Mouse (Mus musculus): ENCODE measurements around the gene Pde11a. TPM values are rescaled to one million over a fixed set of nuclear protein-coding genes. Genes with fewer than 3 reads are reported as not detected.

Pde11a gene
- polyA plus RNA-seq, 1 experiment from 2014 or later, result 1.5 TPM

DNA sequence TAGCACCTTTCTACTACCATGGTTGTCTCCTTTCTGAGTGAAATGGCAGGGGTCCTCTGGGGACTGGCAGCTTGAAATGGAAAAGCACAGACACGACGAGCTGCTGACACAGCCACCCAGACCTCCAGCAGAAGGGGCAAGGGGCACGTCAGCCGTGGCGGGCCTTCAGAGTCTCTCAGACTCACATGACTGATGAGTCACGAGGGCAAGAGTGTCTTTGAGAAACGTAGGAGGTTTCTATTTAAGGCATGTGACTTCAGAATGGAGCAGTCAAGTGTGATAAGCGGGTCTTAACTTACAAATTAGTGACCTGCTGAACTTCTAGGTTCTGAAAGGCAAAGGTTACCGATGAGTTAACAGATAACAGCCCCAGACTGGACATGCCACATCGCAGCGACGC lies 340.8 kb downstream of the Pde11a start:
- Histone ChIP-seq H3K36me3 (ENCODE audit: insufficient read depth, low read length) (no peaks in the 10 kb centered on the region), H3K9ac (replicated peaks; ENCODE audit: low read length) (no peak overlapping the region), H3K4me2 (replicated peaks; ENCODE audit: low read depth, low read length) (no peak overlapping the region), H3K9me3 (ENCODE audit: low read length) (no peaks in the 10 kb centered on the region), H3K27ac (ENCODE audit: low read length) (0 out of 2 replicates have a peak overlapping the region, but pooled peaks have one; percentile 1), H3K4me1 (ENCODE audit: insufficient read depth, low read length) (peaks cover 23% of the 10 kb centered on the region), H3K27me3 (ENCODE audit: insufficient read depth, low read length) (no peaks in the 10 kb centered on the region), H3K4me3 (ENCODE audit: low read length) (no peak overlapping the region)
- ATAC-seq (ENCODE audit: low FRiP score, low TSS enrichment), result 0 out of 2 replicates have a peak, but pooled peaks have one; percentile 21
- WGBS, result 27% methylated on average over 12 of the region's 12 CpGs

DNA sequence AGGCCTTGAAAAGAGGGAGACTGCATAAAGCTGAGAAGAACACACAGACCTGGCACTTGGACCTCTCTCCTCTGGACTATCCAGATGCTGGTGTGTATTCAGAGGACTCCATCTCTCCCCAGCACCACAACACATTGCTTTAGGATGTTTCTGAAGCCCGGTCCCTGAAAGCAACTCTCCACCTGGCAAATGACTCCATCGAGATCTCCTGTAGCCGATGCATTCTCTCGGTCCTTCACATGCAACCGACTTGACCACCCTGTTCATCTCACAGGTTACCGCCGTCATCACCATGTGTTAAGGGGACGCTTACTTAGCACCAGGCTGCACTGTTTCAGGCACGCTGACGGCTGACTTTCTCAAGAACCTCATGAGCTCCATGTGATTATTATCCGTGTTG lies 343.7 kb downstream of the Pde11a start:
- H3K36me3 ChIP-seq (ENCODE audit: insufficient read depth, low read length), result no peaks in the 10 kb centered on the region
- H3K27me3 ChIP-seq (ENCODE audit: insufficient read depth, low read length), result no peaks in the 10 kb centered on the region
- no peak for ATAC-seq (ENCODE audit: low FRiP score, low TSS enrichment)
- no peak overlapping the region for H3K4me2 ChIP-seq (replicated peaks; ENCODE audit: low read depth, low read length)
- H3K4me3 ChIP-seq (ENCODE audit: low read length), result no peak overlapping the region
- H3K27ac ChIP-seq (ENCODE audit: low read length), result no peak overlapping the region
- peaks cover 30% of the 10 kb centered on the region for H3K4me1 ChIP-seq (ENCODE audit: insufficient read depth, low read length)
- 96% methylated on average over 11 of the region's 11 CpGs for WGBS
- no peak overlapping the region for H3K9ac ChIP-seq (replicated peaks; ENCODE audit: low read length)
- no peaks in the 10 kb centered on the region for H3K9me3 ChIP-seq (ENCODE audit: low read length)

DNA sequence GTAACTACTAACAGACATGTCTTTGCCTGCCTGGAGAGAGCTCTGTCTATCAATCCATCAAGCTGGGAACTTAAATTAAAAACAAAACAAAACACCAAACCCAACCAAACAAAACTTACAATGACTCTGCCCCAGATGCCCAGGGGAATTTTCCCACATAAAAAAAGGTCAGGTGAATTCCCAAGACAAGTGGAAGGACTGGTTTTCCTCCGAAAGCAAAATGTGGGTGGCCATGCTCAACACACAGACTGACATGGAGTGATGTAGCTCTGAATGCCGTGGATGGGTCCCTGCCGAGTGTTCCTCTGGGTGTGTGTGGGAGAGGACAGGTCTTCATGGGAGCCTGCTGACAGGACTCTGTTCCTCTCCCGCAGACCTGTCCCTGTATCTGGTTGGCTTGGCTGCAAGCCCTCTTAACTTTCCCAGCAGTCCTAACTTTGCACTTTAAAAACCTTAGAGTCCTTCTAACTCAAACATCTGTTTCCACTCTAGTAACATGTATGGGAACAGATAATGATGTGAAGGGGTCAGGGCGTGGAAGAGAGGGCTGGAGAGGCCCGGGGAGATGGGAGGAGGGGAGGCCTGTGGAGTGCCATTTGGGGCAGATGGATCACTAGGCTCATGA lies 346.9 kb downstream of the Pde11a start:
- 37% methylated on average over 6 of the region's 6 CpGs for WGBS
- Histone ChIP-seq H3K9me3 (ENCODE audit: low read length) (no peaks in the 10 kb centered on the region), H3K27me3 (ENCODE audit: insufficient read depth, low read length) (no peaks in the 10 kb centered on the region), H3K4me3 (ENCODE audit: low read length) (no peak overlapping the region), H3K36me3 (ENCODE audit: insufficient read depth, low read length) (no peaks in the 10 kb centered on the region), H3K4me2 (replicated peaks; ENCODE audit: low read depth, low read length) (no peak overlapping the region), H3K27ac (ENCODE audit: low read length) (no peak overlapping the region), H3K9ac (replicated peaks; ENCODE audit: low read length) (no peak overlapping the region), H3K4me1 (ENCODE audit: insufficient read depth, low read length) (peaks cover 30% of the 10 kb centered on the region)
- ATAC-seq (ENCODE audit: low FRiP score, low TSS enrichment), result no peak

DNA sequence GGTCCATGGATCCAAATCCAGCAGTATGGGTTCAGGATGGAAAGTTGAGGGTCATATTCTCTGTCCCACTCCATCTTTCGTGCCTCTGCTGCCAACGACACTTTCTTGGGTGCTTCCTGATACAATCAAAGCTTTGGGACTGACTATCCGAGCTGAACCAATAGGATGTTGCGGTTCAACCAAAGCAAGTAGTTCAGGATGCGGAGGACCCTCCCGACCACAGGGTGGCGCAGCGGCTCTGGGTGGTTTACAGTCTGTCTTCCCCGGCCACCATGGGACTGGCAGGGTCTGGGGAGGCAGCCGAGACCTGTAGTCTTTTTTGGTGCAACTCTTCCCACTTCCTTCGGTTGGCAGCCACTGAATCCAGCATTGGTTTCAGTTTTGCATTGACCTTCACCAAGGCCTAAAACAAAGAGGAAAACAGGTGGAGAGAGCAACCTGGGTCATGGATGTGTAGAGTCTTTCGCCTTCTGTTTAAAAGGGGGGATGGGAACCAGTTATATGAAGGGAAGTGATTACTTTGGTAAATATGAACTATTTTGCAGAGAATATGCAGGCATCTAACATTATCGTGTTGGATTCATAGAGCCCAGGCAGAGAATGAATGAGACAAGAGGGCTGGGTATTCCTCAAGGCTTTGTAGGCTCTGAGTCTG lies 347.6 kb downstream of the Pde11a start:
- H3K4me1 ChIP-seq (ENCODE audit: insufficient read depth, low read length), result peaks cover 30% of the 10 kb centered on the region
- ATAC-seq (ENCODE audit: low FRiP score, low TSS enrichment), result no peak
- no peaks in the 10 kb centered on the region for H3K27me3 ChIP-seq (ENCODE audit: insufficient read depth, low read length)
- no peak overlapping the region for H3K4me3 ChIP-seq (ENCODE audit: low read length)
- no peak overlapping the region for H3K27ac ChIP-seq (ENCODE audit: low read length)
- no peak overlapping the region for H3K9ac ChIP-seq (replicated peaks; ENCODE audit: low read length)
- no peak overlapping the region for H3K4me2 ChIP-seq (replicated peaks; ENCODE audit: low read depth, low read length)
- no peaks in the 10 kb centered on the region for H3K9me3 ChIP-seq (ENCODE audit: low read length)
- WGBS, result 61% methylated on average over 13 of the region's 13 CpGs
- H3K36me3 ChIP-seq (ENCODE audit: insufficient read depth, low read length), result no peaks in the 10 kb centered on the region

DNA sequence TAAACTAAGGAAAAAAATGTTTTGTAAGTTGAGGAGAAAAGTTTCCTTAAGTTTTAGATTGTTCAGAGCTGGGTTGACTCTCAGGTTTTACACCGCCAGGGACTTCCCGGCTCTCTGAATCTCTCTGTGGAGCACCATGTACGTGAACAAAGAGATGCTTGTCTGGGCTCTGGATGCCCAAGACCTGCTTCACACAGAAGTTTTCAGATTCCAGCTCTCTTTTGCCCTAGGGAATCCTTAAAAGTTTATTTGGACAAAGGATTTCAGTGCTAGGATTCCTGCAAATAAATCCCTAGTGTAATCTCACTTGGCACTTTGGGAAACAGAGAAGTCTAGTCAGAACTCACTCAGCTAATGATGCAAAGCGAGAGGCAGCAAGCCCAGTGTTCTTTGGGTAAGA lies 348.9 kb downstream of the Pde11a start:
- Histone ChIP-seq H3K27me3 (ENCODE audit: insufficient read depth, low read length) (no peaks in the 10 kb centered on the region), H3K36me3 (ENCODE audit: insufficient read depth, low read length) (no peaks in the 10 kb centered on the region), H3K9ac (replicated peaks; ENCODE audit: low read length) (no peak overlapping the region), H3K4me3 (ENCODE audit: low read length) (no peak overlapping the region), H3K27ac (ENCODE audit: low read length) (no peak overlapping the region), H3K9me3 (ENCODE audit: low read length) (no peaks in the 10 kb centered on the region), H3K4me2 (replicated peaks; ENCODE audit: low read depth, low read length) (no peak overlapping the region), H3K4me1 (ENCODE audit: insufficient read depth, low read length) (peaks cover 33% of the 10 kb centered on the region)
- WGBS, result 58% methylated on average over 4 of the region's 4 CpGs
- ATAC-seq (ENCODE audit: low FRiP score, low TSS enrichment), result no peak

DNA sequence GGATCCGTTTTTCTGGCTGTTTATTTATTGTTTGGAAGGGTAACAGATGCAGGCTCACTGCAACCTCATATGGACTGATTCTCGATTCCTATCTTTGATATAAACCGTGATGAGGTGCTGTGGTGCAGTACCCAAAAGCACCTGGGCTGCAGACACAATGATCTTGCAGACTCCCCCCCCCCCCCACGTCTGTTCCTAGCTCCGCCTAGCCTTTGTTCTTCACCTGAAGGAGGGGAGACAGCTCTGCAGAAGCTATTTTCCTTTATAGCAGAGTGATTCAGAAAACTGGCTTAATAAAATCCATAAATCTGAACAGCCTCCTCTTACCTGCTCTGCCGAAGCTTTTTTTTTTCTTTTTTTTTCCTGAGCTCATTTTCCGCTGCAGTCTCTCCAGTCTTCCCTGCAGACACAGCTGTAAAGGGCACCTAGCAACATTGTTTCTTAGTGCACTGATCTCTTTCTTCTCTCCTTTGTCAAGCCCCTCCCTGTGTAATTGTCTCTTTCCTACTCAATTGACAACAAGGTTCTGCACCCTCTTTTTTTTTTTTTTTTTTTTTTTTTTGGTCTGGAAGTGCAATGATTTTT lies 349.7 kb downstream of the Pde11a start:
- Histone ChIP-seq H3K9me3 (ENCODE audit: low read length) (no peaks in the 10 kb centered on the region), H3K4me2 (replicated peaks; ENCODE audit: low read depth, low read length) (peak overlapping the region; percentile 16; the same call in 1 of the 2 replicates), H3K9ac (replicated peaks; ENCODE audit: low read length) (no peak overlapping the region), H3K4me1 (ENCODE audit: insufficient read depth, low read length) (peaks cover 33% of the 10 kb centered on the region), H3K27me3 (ENCODE audit: insufficient read depth, low read length) (no peaks in the 10 kb centered on the region), H3K4me3 (ENCODE audit: low read length) (no peak overlapping the region), H3K27ac (ENCODE audit: low read length) (no peak overlapping the region), H3K36me3 (ENCODE audit: insufficient read depth, low read length) (no peaks in the 10 kb centered on the region)
- ATAC-seq (ENCODE audit: low FRiP score, low TSS enrichment), result no peak
- 26% methylated on average over 7 of the region's 7 CpGs for WGBS

DNA sequence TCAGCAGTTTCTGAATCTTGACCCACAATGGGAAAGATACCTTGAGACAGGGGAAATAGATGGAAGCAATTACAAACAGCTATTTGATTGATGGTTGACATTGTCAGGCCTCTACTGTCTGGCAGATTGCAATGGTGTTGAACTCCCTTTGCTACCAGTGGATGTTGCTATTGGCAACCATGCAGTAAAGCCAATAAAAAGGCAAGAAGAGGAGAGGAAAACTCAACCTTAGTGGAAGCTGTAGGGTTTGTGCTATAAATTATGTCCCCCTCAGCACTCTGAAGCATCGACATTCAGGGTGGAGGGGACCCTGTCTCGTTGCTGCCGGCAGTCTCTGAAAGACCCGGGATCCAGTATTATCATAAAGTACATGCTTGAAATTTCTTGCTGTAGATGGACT lies 350.2 kb downstream of the Pde11a start:
- Histone ChIP-seq H3K36me3 (ENCODE audit: insufficient read depth, low read length) (no peaks in the 10 kb centered on the region), H3K9me3 (ENCODE audit: low read length) (no peaks in the 10 kb centered on the region), H3K4me2 (replicated peaks; ENCODE audit: low read depth, low read length) (peak overlapping the region; percentile 16; the same call in 1 of the 2 replicates), H3K9ac (replicated peaks; ENCODE audit: low read length) (no peak overlapping the region), H3K4me3 (ENCODE audit: low read length) (no peak overlapping the region), H3K27me3 (ENCODE audit: insufficient read depth, low read length) (no peaks in the 10 kb centered on the region), H3K4me1 (ENCODE audit: insufficient read depth, low read length) (peaks cover 33% of the 10 kb centered on the region), H3K27ac (ENCODE audit: low read length) (no peak overlapping the region)
- no peak for ATAC-seq (ENCODE audit: low FRiP score, low TSS enrichment)
- 16% methylated on average over 4 of the region's 4 CpGs for WGBS

DNA sequence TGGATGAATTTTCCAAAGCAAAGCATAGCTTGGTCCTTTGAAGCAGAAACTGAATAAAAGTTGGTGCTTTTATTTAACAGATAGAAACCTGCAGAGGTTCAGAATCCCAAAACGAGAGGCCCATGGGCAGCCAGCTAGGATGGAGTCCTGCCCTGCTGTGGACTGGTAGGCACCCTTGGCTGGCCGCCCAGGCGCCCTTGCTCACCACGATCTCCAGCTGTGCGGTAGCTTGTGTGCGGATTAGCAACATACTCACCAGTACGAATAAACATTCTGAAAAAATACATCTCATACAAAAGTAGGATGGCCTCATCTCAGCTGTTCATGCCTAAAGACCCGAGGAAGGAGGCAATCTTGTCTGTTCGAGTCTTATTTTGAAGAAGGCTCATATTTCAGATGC lies 350.8 kb downstream of the Pde11a start:
- Histone ChIP-seq H3K9me3 (ENCODE audit: low read length) (peaks cover under 1% of the 10 kb centered on the region; the same call in 1 of the 2 replicates), H3K4me3 (ENCODE audit: low read length) (no peak overlapping the region), H3K4me2 (replicated peaks; ENCODE audit: low read depth, low read length) (no peak overlapping the region), H3K36me3 (ENCODE audit: insufficient read depth, low read length) (no peaks in the 10 kb centered on the region), H3K27me3 (ENCODE audit: insufficient read depth, low read length) (no peaks in the 10 kb centered on the region), H3K9ac (replicated peaks; ENCODE audit: low read length) (no peak overlapping the region), H3K4me1 (ENCODE audit: insufficient read depth, low read length) (peaks cover 33% of the 10 kb centered on the region), H3K27ac (ENCODE audit: low read length) (no peak overlapping the region)
- no peak for ATAC-seq (ENCODE audit: low FRiP score, low TSS enrichment)
- 64% methylated on average over 9 of the region's 9 CpGs for WGBS

DNA sequence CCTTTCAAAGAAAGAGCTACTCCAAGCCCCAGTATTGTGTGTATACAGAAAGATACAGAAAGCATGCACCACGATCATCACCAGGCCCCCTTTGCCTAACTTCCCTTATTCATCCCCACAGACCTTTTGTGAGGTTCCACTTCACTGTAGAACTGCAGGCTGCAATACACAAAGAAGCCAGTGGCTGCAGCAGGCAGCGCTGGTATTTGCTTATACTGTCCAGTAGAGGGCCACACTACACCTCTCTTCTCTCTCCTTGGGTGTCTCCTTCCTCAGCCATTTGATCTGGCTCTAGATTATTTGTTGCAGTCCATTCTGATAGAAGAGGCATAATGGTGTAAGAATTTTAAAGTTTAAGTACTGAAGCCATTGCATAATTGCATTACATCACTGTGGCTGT lies 353.4 kb downstream of the Pde11a start:
- Histone ChIP-seq H3K36me3 (ENCODE audit: insufficient read depth, low read length) (no peaks in the 10 kb centered on the region), H3K4me1 (ENCODE audit: insufficient read depth, low read length) (peaks cover 28% of the 10 kb centered on the region), H3K4me3 (ENCODE audit: low read length) (no peak overlapping the region), H3K27ac (ENCODE audit: low read length) (no peak overlapping the region), H3K4me2 (replicated peaks; ENCODE audit: low read depth, low read length) (no peak overlapping the region), H3K9ac (replicated peaks; ENCODE audit: low read length) (no peak overlapping the region), H3K27me3 (ENCODE audit: insufficient read depth, low read length) (no peaks in the 10 kb centered on the region), H3K9me3 (ENCODE audit: low read length) (peaks cover 4% of the 10 kb centered on the region; the same call in 1 of the 2 replicates)
- peak; percentile 55; the same call in 1 of the 2 replicates for ATAC-seq (ENCODE audit: low FRiP score, low TSS enrichment)
- WGBS, result 0% methylated on average over 2 of the region's 2 CpGs

DNA sequence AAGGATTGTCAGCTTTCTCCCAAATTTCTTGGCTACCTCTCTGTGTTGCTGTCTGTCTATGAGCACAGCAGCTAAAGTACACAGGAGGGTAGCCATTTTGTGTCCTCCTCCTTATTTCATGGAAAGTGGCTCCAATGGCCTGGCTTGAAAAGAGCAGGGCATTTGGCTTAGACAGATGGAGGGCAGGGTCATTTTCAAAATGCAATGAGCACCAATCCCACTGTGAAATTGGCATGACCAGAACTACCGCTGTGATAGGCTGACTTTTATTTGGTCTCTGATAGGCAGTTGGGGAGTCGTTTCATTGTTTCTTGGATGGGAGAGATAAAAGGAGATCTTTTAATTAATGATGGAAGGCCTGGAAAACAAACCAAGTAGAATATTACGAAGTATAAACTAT lies 354.7 kb downstream of the Pde11a start:
- H3K27ac ChIP-seq (ENCODE audit: low read length), result no peak overlapping the region
- H3K36me3 ChIP-seq (ENCODE audit: insufficient read depth, low read length), result no peaks in the 10 kb centered on the region
- H3K9me3 ChIP-seq (ENCODE audit: low read length), result peaks cover 6% of the 10 kb centered on the region; the same call in 1 of the 2 replicates
- no peak overlapping the region for H3K9ac ChIP-seq (replicated peaks; ENCODE audit: low read length)
- H3K4me2 ChIP-seq (replicated peaks; ENCODE audit: low read depth, low read length), result no peak overlapping the region
- WGBS, result 77% methylated on average over 3 of the region's 3 CpGs
- peaks cover 19% of the 10 kb centered on the region for H3K4me1 ChIP-seq (ENCODE audit: insufficient read depth, low read length)
- no peak overlapping the region for H3K4me3 ChIP-seq (ENCODE audit: low read length)
- H3K27me3 ChIP-seq (ENCODE audit: insufficient read depth, low read length), result no peaks in the 10 kb centered on the region
- no peak for ATAC-seq (ENCODE audit: low FRiP score, low TSS enrichment)

All from kidney, embryonic 16.5 days (tissue).